Mouse (Mus musculus) kidney, embryonic 16.5 days (tissue): ENCODE measurements at regions not wholly inside any gene's neighbourhood (a gene's known extent, or its start where the extent isn't known, plus 50 kb on each side); places are given as distances from the start of the nearest gene placed in this dataset.

Source experiments
- ATAC-seq: fragments of 200-750 bp; cut with Nextera tagmentation; 2 replicates; pipeline ENCODE4 v1.8.0; 2017; ENCODE audit warnings: moderate TSS enrichment; ENCODE audit not compliant: low FRiP score, low TSS enrichment
- H3K27ac ChIP-seq: fragments of 300-500 bp; sonication (generic); 2 replicates; pipeline ENCODE4 v1.5.1; 2014; ENCODE audit warnings: low read length
- H3K27me3 ChIP-seq: fragments of 300-500 bp; sonication (generic); 2 replicates; pipeline ENCODE4 v1.6.1; 2014; ENCODE audit warnings: low read length, control low read depth, mixed read lengths; ENCODE audit not compliant: insufficient read depth
- H3K36me3 ChIP-seq: fragments of 300-500 bp; sonication (generic); 2 replicates; pipeline ENCODE4 v1.6.1; 2014; ENCODE audit warnings: low read length, control low read depth, mixed read lengths; ENCODE audit not compliant: insufficient read depth
- H3K4me1 ChIP-seq: fragments of 300-500 bp; sonication (generic); 2 replicates; pipeline ENCODE4 v1.6.1; 2014; ENCODE audit warnings: low read length, control low read depth, mixed read lengths; ENCODE audit not compliant: insufficient read depth
- H3K4me2 ChIP-seq: fragments of 300-500 bp; sonication (generic); replicated peaks from 2 replicates; pipeline ENCODE4 v1.6.1; 2014; ENCODE audit warnings: low read depth, low read length
- H3K4me3 ChIP-seq: fragments of 300-500 bp; sonication (generic); 2 replicates; pipeline ENCODE4 v1.5.1; 2014; ENCODE audit warnings: mild to moderate bottlenecking, low read length
- H3K9ac ChIP-seq: fragments of 300-500 bp; sonication (generic); replicated peaks from 2 replicates; pipeline ENCODE4 v1.6.1; 2014; ENCODE audit warnings: low read length
- H3K9me3 ChIP-seq: fragments of 300-500 bp; sonication (generic); 2 replicates; pipeline ENCODE4 v1.6.1; 2016; ENCODE audit warnings: low read length, control low read depth
- WGBS: fragments of 180-500 bp; shearing (Covaris S2); extraction: QIAGEN DNeasy Blood & Tissue Kit; methylation state at CpG from one replicate; pipeline ENCODE4 v1.1.7; 2014; 5-methylcytosine and 5-hydroxymethylcytosine counted together

- Histone ChIP-seq H3K4me3 (no peak overlapping the region), H3K9me3 (peaks cover 7% of the 10 kb centered on the region; the same call in 1 of the 2 replicates), H3K4me2 (no peak overlapping the region), H3K27me3 (no peaks in the 10 kb centered on the region), H3K27ac (no peak overlapping the region), H3K9ac (no peak overlapping the region), H3K4me1 (peaks cover 9% of the 10 kb centered on the region), H3K36me3 (no peaks in the 10 kb centered on the region)
- WGBS: 61% methylated on average over 10 of the region's 10 CpGs
- no peak for ATAC-seq
Measured at GRCm38 (mm10) chr2:34025715-34026360, 138.1 kb upstream of the Mvb12b start.

- no peak overlapping the region for H3K9ac ChIP-seq
- no peaks in the 10 kb centered on the region for H3K27me3 ChIP-seq
- no peaks in the 10 kb centered on the region for H3K4me1 ChIP-seq
- no peak overlapping the region for H3K4me2 ChIP-seq
- H3K4me3 ChIP-seq: no peak overlapping the region
- no peak overlapping the region for H3K27ac ChIP-seq
- peaks cover 7% of the 10 kb centered on the region; the same call in 1 of the 2 replicates for H3K9me3 ChIP-seq
- no peak for ATAC-seq
- H3K36me3 ChIP-seq: no peaks in the 10 kb centered on the region
- 71% methylated on average over 5 of the region's 5 CpGs for WGBS
Measured at GRCm38 (mm10) chr2:34017142-34017453, 129.4 kb upstream of the Mvb12b start.

GRCm38 (mm10) chr2:34016350-34017141 is 128.8 kb upstream of the Mvb12b start:
- Histone ChIP-seq H3K4me2 (no peak overlapping the region), H3K9me3 (peaks cover 3% of the 10 kb centered on the region; the same call in 1 of the 2 replicates), H3K36me3 (no peaks in the 10 kb centered on the region), H3K4me3 (no peak overlapping the region), H3K9ac (no peak overlapping the region), H3K27ac (no peak overlapping the region), H3K4me1 (no peaks in the 10 kb centered on the region), H3K27me3 (no peaks in the 10 kb centered on the region)
- no peak for ATAC-seq
- 51% methylated on average over 20 of the region's 20 CpGs for WGBS

- ATAC-seq: no peak
- Histone ChIP-seq H3K4me2 (no peak overlapping the region), H3K27me3 (no peaks in the 10 kb centered on the region), H3K9ac (no peak overlapping the region), H3K9me3 (no peaks in the 10 kb centered on the region), H3K36me3 (no peaks in the 10 kb centered on the region), H3K4me1 (no peaks in the 10 kb centered on the region), H3K27ac (0 out of 2 replicates have a peak overlapping the region, but pooled peaks have one; percentile 9), H3K4me3 (no peak overlapping the region)
- WGBS: 86% methylated on average over 7 of the region's 7 CpGs
Measured at GRCm38 (mm10) chr2:34015640-34015995, 127.9 kb upstream of the Mvb12b start.

- 73% methylated on average over 8 of the region's 8 CpGs for WGBS
- no peaks in the 10 kb centered on the region for H3K36me3 ChIP-seq
- no peak overlapping the region for H3K4me2 ChIP-seq
- H3K4me1 ChIP-seq: no peaks in the 10 kb centered on the region
- H3K27me3 ChIP-seq: no peaks in the 10 kb centered on the region
- H3K9me3 ChIP-seq: no peaks in the 10 kb centered on the region
- 0 out of 2 replicates have a peak, but pooled peaks have one; percentile 39 for ATAC-seq
- no peak overlapping the region for H3K9ac ChIP-seq
- H3K4me3 ChIP-seq: no peak overlapping the region
- H3K27ac ChIP-seq: peak overlapping the region; percentile 9; the same call in 1 of the 2 replicates
Measured at GRCm38 (mm10) chr2:34014868-34015639, 127.3 kb upstream of the Mvb12b start.

GRCm38 (mm10) chr2:34010166-34010565 is 122.4 kb upstream of the Mvb12b start:
- H3K9me3 ChIP-seq: no peaks in the 10 kb centered on the region
- no peaks in the 10 kb centered on the region for H3K4me1 ChIP-seq
- no peaks in the 10 kb centered on the region for H3K36me3 ChIP-seq
- H3K4me2 ChIP-seq: no peak overlapping the region
- no peak for ATAC-seq
- 43% methylated on average over 1 of the region's 1 CpGs for WGBS
- no peak overlapping the region for H3K27ac ChIP-seq
- H3K4me3 ChIP-seq: no peak overlapping the region
- no peak overlapping the region for H3K9ac ChIP-seq
- H3K27me3 ChIP-seq: no peaks in the 10 kb centered on the region

- H3K9ac ChIP-seq: no peak overlapping the region
Measured at GRCm38 (mm10) chr2:34007916-34008315, 120.2 kb upstream of the Mvb12b start.

GRCm38 (mm10) chr2:33997106-33997505 is 109.4 kb upstream of the Mvb12b start:
- Histone ChIP-seq H3K4me2 (no peak overlapping the region), H3K9me3 (peaks cover 4% of the 10 kb centered on the region; the same call in 1 of the 2 replicates), H3K27me3 (no peaks in the 10 kb centered on the region), H3K27ac (no peak overlapping the region), H3K4me3 (no peak overlapping the region), H3K4me1 (no peaks in the 10 kb centered on the region), H3K36me3 (no peaks in the 10 kb centered on the region), H3K9ac (no peak overlapping the region)
- no peak for ATAC-seq
- WGBS: 95% methylated on average over 7 of the region's 7 CpGs

More at GRCm38 (mm10) chr2:34007916-34008315, 120.2 kb upstream of the Mvb12b start:
- H3K4me3 ChIP-seq: no peak overlapping the region
- no peaks in the 10 kb centered on the region for H3K36me3 ChIP-seq
- H3K9me3 ChIP-seq: no peaks in the 10 kb centered on the region
- H3K4me1 ChIP-seq: no peaks in the 10 kb centered on the region
- 95% methylated on average over 7 of the region's 7 CpGs for WGBS
- ATAC-seq: no peak
- no peaks in the 10 kb centered on the region for H3K27me3 ChIP-seq
- no peak overlapping the region for H3K4me2 ChIP-seq
- no peak overlapping the region for H3K27ac ChIP-seq

- peaks cover 8% of the 10 kb centered on the region; the same call in 1 of the 2 replicates for H3K9me3 ChIP-seq
- H3K27ac ChIP-seq: no peak overlapping the region
- no peak overlapping the region for H3K9ac ChIP-seq
- no peaks in the 10 kb centered on the region for H3K27me3 ChIP-seq
- no peak overlapping the region for H3K4me3 ChIP-seq
- H3K4me1 ChIP-seq: no peaks in the 10 kb centered on the region
- ATAC-seq: no peak
- no peak overlapping the region for H3K4me2 ChIP-seq
- 94% methylated on average over 2 of the region's 2 CpGs for WGBS
- no peaks in the 10 kb centered on the region for H3K36me3 ChIP-seq
Measured at GRCm38 (mm10) chr2:33996331-33996730, 108.6 kb upstream of the Mvb12b start.
